10 mouse cellular contexts compared by ENCODE assay signal in genomic region chr5:113334621-113335530, GRCm38 (mm10). TPM values are rescaled to one million over a fixed set of nuclear protein-coding genes. Genes with fewer than 3 reads are reported as not detected.
DNase-seq lines count a peak whose midpoint lies in the region; ATAC-seq and TF ChIP-seq lines count a peak whose summit lies in the region.
"Had no signal": no experiment of that assay in that cellular context is flagged by ENCODE, and none has a peak within 500 bp of the region (broad histone marks: within the 10 kb centered on the region; RNA-seq: fewer than 3 reads in every experiment).

No protein-coding gene starts in this region.

- no peak for ATAC-seq in liver, embryonic 12.5 days
- ATAC-seq in liver, embryonic 11.5 days (replicated peaks; ENCODE audit: low FRiP score): no peak
- peak; percentile 78 for ATAC-seq in embryonic facial prominence, embryonic 14.5 days (ENCODE audit: low read depth)
- no peak for ATAC-seq in hindbrain, postnatal 0 days
- ATAC-seq in neural tube, embryonic 13.5 days (ENCODE audit: low read depth): no peak

- H3K4me2 ChIP-seq in liver, embryonic 12.5 days: peak overlapping the region; percentile 28; the same call in 1 of the 2 replicates
- no peak overlapping the region for H3K4me2 ChIP-seq in liver, embryonic 11.5 days
- peak overlapping the region; percentile 52 for H3K4me2 ChIP-seq in embryonic facial prominence, embryonic 14.5 days (ENCODE audit: low read depth, low read length)
- 0 out of 2 replicates have a peak overlapping the region, but pooled peaks have one; percentile 25 for H3K4me2 ChIP-seq in hindbrain, postnatal 0 days (ENCODE audit: low read depth, low read length)
- H3K4me2 ChIP-seq in neural tube, embryonic 13.5 days: peak overlapping the region; percentile 45

- 11% methylated on average over 34 of the region's 34 CpGs for WGBS in liver, embryonic 12.5 days (ENCODE audit: insufficient replicate concordance)
- 11% methylated on average over 34 of the region's 34 CpGs for WGBS in liver, embryonic 11.5 days
- 7% methylated on average over 33 of the region's 34 CpGs for WGBS in embryonic facial prominence, embryonic 14.5 days
- WGBS in hindbrain, postnatal 0 days: 10% methylated on average over 34 of the region's 34 CpGs
- WGBS in neural tube, embryonic 13.5 days: 7% methylated on average over 34 of the region's 34 CpGs

- no peak overlapping the region for H3K27ac ChIP-seq in liver, embryonic 12.5 days
- H3K27ac ChIP-seq in liver, embryonic 11.5 days (ENCODE audit: low read depth, low read length): no peak overlapping the region
- H3K27ac ChIP-seq in embryonic facial prominence, embryonic 14.5 days (replicated peaks; ENCODE audit: low read depth, low read length): no peak overlapping the region
- no peak overlapping the region for H3K27ac ChIP-seq in hindbrain, postnatal 0 days
- no peak overlapping the region for H3K27ac ChIP-seq in neural tube, embryonic 13.5 days (replicated peaks)

- H3K36me3 ChIP-seq in liver, embryonic 12.5 days: no peaks in the 10 kb centered on the region
- H3K36me3 ChIP-seq in liver, embryonic 11.5 days (ENCODE audit: control insufficient read depth, insufficient read depth, low read length): no peaks in the 10 kb centered on the region
- no peaks in the 10 kb centered on the region for H3K36me3 ChIP-seq in embryonic facial prominence, embryonic 14.5 days (ENCODE audit: control insufficient read depth, insufficient read depth, low read length)
- no peaks in the 10 kb centered on the region for H3K36me3 ChIP-seq in hindbrain, postnatal 0 days (ENCODE audit: insufficient read depth, low read length)
- no peaks in the 10 kb centered on the region for H3K36me3 ChIP-seq in neural tube, embryonic 13.5 days

- H3K9ac ChIP-seq in liver, embryonic 12.5 days: no peak overlapping the region
- H3K9ac ChIP-seq in liver, embryonic 11.5 days (ENCODE audit: low read depth, low read length): no peak overlapping the region
- H3K9ac ChIP-seq in embryonic facial prominence, embryonic 14.5 days (ENCODE audit: low read depth, low read length): no peak overlapping the region
- no peak overlapping the region for H3K9ac ChIP-seq in hindbrain, postnatal 0 days (replicated peaks; ENCODE audit: low read length)
- H3K9ac ChIP-seq in neural tube, embryonic 13.5 days: peak overlapping the region; percentile 43

- no peaks in the 10 kb centered on the region for H3K4me1 ChIP-seq in liver, embryonic 12.5 days
- no peaks in the 10 kb centered on the region for H3K4me1 ChIP-seq in liver, embryonic 11.5 days (replicated peaks; ENCODE audit: control insufficient read depth, insufficient read depth, low read length)
- H3K4me1 ChIP-seq in embryonic facial prominence, embryonic 14.5 days (ENCODE audit: control insufficient read depth, insufficient read depth, low read length): peaks cover 4% of the 10 kb centered on the region
- peaks cover 3% of the 10 kb centered on the region; the same call in 1 of the 2 replicates for H3K4me1 ChIP-seq in hindbrain, postnatal 0 days (ENCODE audit: insufficient read depth, low read length)
- H3K4me1 ChIP-seq in neural tube, embryonic 13.5 days (replicated peaks): peaks cover 16% of the 10 kb centered on the region

- no peaks in the 10 kb centered on the region for H3K9me3 ChIP-seq in liver, embryonic 12.5 days (replicated peaks)
- no peaks in the 10 kb centered on the region for H3K9me3 ChIP-seq in liver, embryonic 11.5 days (ENCODE audit: control insufficient read depth, low read length)
- peaks cover 5% of the 10 kb centered on the region; the same call in 1 of the 2 replicates for H3K9me3 ChIP-seq in embryonic facial prominence, embryonic 14.5 days (ENCODE audit: control insufficient read depth, low read length)
- no peaks in the 10 kb centered on the region for H3K9me3 ChIP-seq in hindbrain, postnatal 0 days (ENCODE audit: low read length)
- H3K9me3 ChIP-seq in neural tube, embryonic 13.5 days: 0 out of 2 replicates have a peak, but pooled peaks cover 7% of the 10 kb centered on the region

- H3K27me3 ChIP-seq in liver, embryonic 12.5 days (replicated peaks): peaks cover 71% of the 10 kb centered on the region
- H3K27me3 ChIP-seq in liver, embryonic 11.5 days (replicated peaks; ENCODE audit: control insufficient read depth, insufficient read depth, low read length): peaks cover 55% of the 10 kb centered on the region
- H3K27me3 ChIP-seq in embryonic facial prominence, embryonic 14.5 days (replicated peaks; ENCODE audit: control insufficient read depth, insufficient read depth, low read length): peaks cover 56% of the 10 kb centered on the region
- peaks cover 35% of the 10 kb centered on the region for H3K27me3 ChIP-seq in hindbrain, postnatal 0 days (ENCODE audit: insufficient read depth, low read length)
- H3K27me3 ChIP-seq in neural tube, embryonic 13.5 days: peaks cover 83% of the 10 kb centered on the region

- DNase-seq in liver, embryonic 11.5 days (ENCODE audit: low spot score): no peak
- DNase-seq in embryonic facial prominence, embryonic 14.5 days (ENCODE audit: low spot score): peak; percentile 61
- DNase-seq in hindbrain, postnatal 0 days (ENCODE audit: low spot score): no peak
- DNase-seq in layer of hippocampus, postnatal 14 days (ENCODE audit: low spot score in 2 of 2): no peak
- DNase-seq in layer of hippocampus, adult 9-10 months (ENCODE audit: low spot score): no peak
- no peak for DNase-seq in natural killer cell, adult 2 months (ENCODE audit: low spot score in 2 of 2)

- H3K4me3 ChIP-seq in liver, embryonic 12.5 days: no peak overlapping the region
- H3K4me3 ChIP-seq in liver, embryonic 11.5 days (ENCODE audit: low read depth, low read length): no peak overlapping the region
- H3K4me3 ChIP-seq in embryonic facial prominence, embryonic 14.5 days (ENCODE audit: low read depth, low read length): peak overlapping the region; percentile 35
- 0 out of 2 replicates have a peak overlapping the region, but pooled peaks have one; percentile 7 for H3K4me3 ChIP-seq in hindbrain, postnatal 0 days (ENCODE audit: low read length)
- peak overlapping the region; percentile 23 for H3K4me3 ChIP-seq in neural tube, embryonic 13.5 days

- TF ChIP-seq CTCF in hindbrain, postnatal 0 days (IDR thresholded peaks at IDR 0.05; ENCODE audit: low read depth): no peak

RNA-seq across cellular contexts. Expression of gene Aym1, which starts 22.2 kb away (rescaled TPM):
- not detected in 2 replicates for polyA plus RNA-seq in liver, embryonic 12.5 days (2016; fragmentation: Nextera tagmentation; extraction: Ambion mirVana)
- polyA plus RNA-seq in liver, embryonic 11.5 days (2014; fragmentation: Nextera tagmentation; extraction: Ambion mirVana): not detected in 2 replicates
- polyA plus RNA-seq in embryonic facial prominence, embryonic 14.5 days (2014; fragmentation: Nextera tagmentation; extraction: Ambion mirVana): not detected in 2 replicates
- not detected in 2 replicates for total RNA-seq in hindbrain, postnatal 0 days (2014; rRNA removed)
- polyA plus RNA-seq in hindbrain, postnatal 0 days (2015; fragmentation: Nextera tagmentation; extraction: Ambion mirVana): not detected in 2 replicates
- not detected in 2 replicates for polyA plus RNA-seq in neural tube, embryonic 13.5 days (2015; fragmentation: Nextera tagmentation; extraction: Ambion mirVana)
- total RNA-seq in layer of hippocampus, postnatal 14 days (2021): not detected
- total RNA-seq: monocyte, adult 5-6 weeks had no signal
- polyA plus RNA-seq: spleen, adult 2 months had no signal

RNA-seq across cellular contexts. Expression of gene Sgsm1, which starts 24.3 kb away (rescaled TPM):
- 2.8 and 2.9 TPM in 2 replicates for polyA plus RNA-seq in liver, embryonic 12.5 days (2016; fragmentation: Nextera tagmentation; extraction: Ambion mirVana)
- polyA plus RNA-seq in liver, embryonic 11.5 days (2014; fragmentation: Nextera tagmentation; extraction: Ambion mirVana): 4.9 TPM in 2 replicates
- 2.0 and 3.5 TPM in 2 replicates for polyA plus RNA-seq in embryonic facial prominence, embryonic 14.5 days (2014; fragmentation: Nextera tagmentation; extraction: Ambion mirVana)
- total RNA-seq in hindbrain, postnatal 0 days (2014; rRNA removed): 33.4 and 43.4 TPM in 2 replicates
- polyA plus RNA-seq in hindbrain, postnatal 0 days (2015; fragmentation: Nextera tagmentation; extraction: Ambion mirVana): 13.8 and 15.2 TPM in 2 replicates
- 13.0 and 16.5 TPM in 2 replicates for polyA plus RNA-seq in neural tube, embryonic 13.5 days (2015; fragmentation: Nextera tagmentation; extraction: Ambion mirVana)
- 10 to 100 TPM; 67.8 to 73.2 TPM for total RNA-seq in layer of hippocampus, postnatal 14 days (2021)
- total RNA-seq: monocyte, adult 5-6 weeks had no signal

Comparison
In these comparisons a context has a peak if more than half of its experiments do, and no peak if none do; other contexts are left out.
1. H3K4me3 ChIP-seq: peak in embryonic facial prominence, embryonic 14.5 days (single experiment), hindbrain, postnatal 0 days (single experiment) and neural tube, embryonic 13.5 days (single experiment); none in liver, embryonic 12.5 days (single experiment) and liver, embryonic 11.5 days (single experiment).